In genomic region chr1:86048231-86048630, GRCm38 (mm10) we compare ENCODE assay signal across 23 mouse cellular contexts. TPM values are rescaled to one million over a fixed set of nuclear protein-coding genes. Genes with fewer than 3 reads are reported as not detected.
DNase-seq lines count a peak whose midpoint lies in the region; ATAC-seq and TF ChIP-seq lines count a peak whose summit lies in the region.
"Had no signal": no experiment of that assay in that cellular context is flagged by ENCODE, and none has a peak within 500 bp of the region (broad histone marks: within the 10 kb centered on the region; RNA-seq: fewer than 3 reads in every experiment).

No protein-coding gene starts in this region.

- no peak overlapping the region for H3K4me2 ChIP-seq in lung, postnatal 0 days (replicated peaks; ENCODE audit: low read depth, low read length)
- no peak overlapping the region for H3K4me2 ChIP-seq in neural tube, embryonic 15.5 days
- H3K4me2 ChIP-seq: embryonic facial prominence, embryonic 15.5 days; forebrain, embryonic 12.5 days; heart, embryonic 12.5 days; intestine, embryonic 15.5 days; kidney, embryonic 15.5 days had no signal

- no peak overlapping the region for H3K27ac ChIP-seq in lung, postnatal 0 days (ENCODE audit: low read length)
- H3K27ac ChIP-seq in neural tube, embryonic 15.5 days (replicated peaks): no peak overlapping the region
- H3K27ac ChIP-seq: embryonic facial prominence, embryonic 15.5 days; forebrain, embryonic 12.5 days; intestine, embryonic 15.5 days; kidney, embryonic 15.5 days; liver, embryonic 14.5 days; macrophage; midbrain, embryonic 15.5 days had no signal

- no peaks in the 10 kb centered on the region for H3K36me3 ChIP-seq in lung, postnatal 0 days (ENCODE audit: insufficient read depth, low read length)
- no peaks in the 10 kb centered on the region for H3K36me3 ChIP-seq in neural tube, embryonic 15.5 days
- H3K36me3 ChIP-seq: embryonic facial prominence, embryonic 15.5 days; forebrain, embryonic 12.5 days; heart, embryonic 12.5 days; intestine, embryonic 15.5 days; kidney, embryonic 15.5 days; midbrain, embryonic 15.5 days had no signal

- 68% methylated on average over 4 of the region's 4 CpGs for WGBS in lung, postnatal 0 days
- 94% methylated on average over 4 of the region's 4 CpGs for WGBS in neural tube, embryonic 15.5 days

- H3K27me3 ChIP-seq in lung, postnatal 0 days (replicated peaks; ENCODE audit: insufficient read depth, low read length): peaks cover 19% of the 10 kb centered on the region
- H3K27me3 ChIP-seq in neural tube, embryonic 15.5 days (replicated peaks): peaks cover 45% of the 10 kb centered on the region

- no peak overlapping the region for H3K4me3 ChIP-seq in lung, postnatal 0 days (ENCODE audit: low read depth, low read length)
- no peak overlapping the region for H3K4me3 ChIP-seq in neural tube, embryonic 15.5 days (replicated peaks)
- H3K4me3 ChIP-seq: embryonic facial prominence, embryonic 15.5 days; forebrain, embryonic 12.5 days; heart, embryonic 12.5 days; intestine, embryonic 15.5 days; kidney, embryonic 15.5 days had no signal

- no peak for ATAC-seq in lung, postnatal 0 days
- no peak for ATAC-seq in neural tube, embryonic 15.5 days (ENCODE audit: low FRiP score)
- ATAC-seq: intestine, embryonic 15.5 days; midbrain, embryonic 15.5 days had no signal

- H3K9ac ChIP-seq in lung, postnatal 0 days (replicated peaks; ENCODE audit: low read depth): no peak overlapping the region
- no peak overlapping the region for H3K9ac ChIP-seq in neural tube, embryonic 15.5 days (replicated peaks)
- H3K9ac ChIP-seq: embryonic facial prominence, embryonic 15.5 days; forebrain, embryonic 12.5 days; heart, embryonic 12.5 days; intestine, embryonic 15.5 days; kidney, embryonic 15.5 days; liver, embryonic 14.5 days; midbrain, embryonic 15.5 days had no signal

- H3K4me1 ChIP-seq in lung, postnatal 0 days (ENCODE audit: insufficient read depth, low read depth, low read length): peaks cover 9% of the 10 kb centered on the region; the same call in 1 of the 2 replicates
- H3K4me1 ChIP-seq in neural tube, embryonic 15.5 days: peaks cover 15% of the 10 kb centered on the region

- DNase-seq in lung, postnatal 0 days (ENCODE audit: low spot score): peak; percentile 16
- DNase-seq in lung, postnatal 4 days: no peak
- peak; percentile 18 for DNase-seq in NIH3T3 (ENCODE audit: low read depth)
- peak; percentile 63 for DNase-seq in induced T-regulatory cell, adult 2 months (ENCODE audit: low read depth)
- peak; percentile 25 for DNase-seq in naive thymus-derived CD4-positive, alpha-beta T cell, adult 2 months (ENCODE audit: low read depth)
- no peak for DNase-seq in urinary bladder, postnatal 36 days (ENCODE audit: low spot score in 2 of 2)
- DNase-seq: adrenal gland, postnatal 36 days; cerebellum, adult 8-10 months; heart, postnatal 36 days; layer of hippocampus, postnatal 36 days had no signal

- no peaks in the 10 kb centered on the region for H3K9me3 ChIP-seq in lung, postnatal 0 days (ENCODE audit: low read length)
- H3K9me3 ChIP-seq in neural tube, embryonic 15.5 days (replicated peaks): no peaks in the 10 kb centered on the region
- H3K9me3 ChIP-seq: embryonic facial prominence, embryonic 15.5 days; forebrain, embryonic 12.5 days; heart, embryonic 12.5 days; intestine, embryonic 15.5 days; kidney, embryonic 15.5 days; midbrain, embryonic 15.5 days had no signal

- TF ChIP-seq EP300 in lung, postnatal 0 days (IDR thresholded peaks at IDR 0.05): no peak

- no peak for TF ChIP-seq CTCF in lung, postnatal 0 days (IDR thresholded peaks at IDR 0.05)

RNA-seq across cellular contexts. Expression of gene 2810459M11Rik, which starts 2.6 kb away (rescaled TPM):
- polyA plus RNA-seq in lung, postnatal 0 days (2015; fragmentation: Nextera tagmentation; extraction: Ambion mirVana): 0.24 and 0.41 TPM in 2 replicates
- 7.0 and 7.2 TPM in 2 replicates for polyA plus RNA-seq in neural tube, embryonic 15.5 days (2015; fragmentation: Nextera tagmentation; extraction: Ambion mirVana)
- polyA plus RNA-seq: macrophage; spleen, adult 2 months had no signal

RNA-seq across cellular contexts. Expression of gene Psmd1, which starts 16.0 kb away (rescaled TPM):
- 85.1 and 86.2 TPM in 2 replicates for polyA plus RNA-seq in lung, postnatal 0 days (2015; fragmentation: Nextera tagmentation; extraction: Ambion mirVana)
- polyA plus RNA-seq in neural tube, embryonic 15.5 days (2015; fragmentation: Nextera tagmentation; extraction: Ambion mirVana): 180 and 184 TPM in 2 replicates

RNA-seq across cellular contexts. Expression of gene Spata3, which starts 31.6 kb away (rescaled TPM):
- not detected in 2 replicates for polyA plus RNA-seq in lung, postnatal 0 days (2015; fragmentation: Nextera tagmentation; extraction: Ambion mirVana)
- 0.41 and 0.60 TPM in 2 replicates for polyA plus RNA-seq in neural tube, embryonic 15.5 days (2015; fragmentation: Nextera tagmentation; extraction: Ambion mirVana)
- polyA plus RNA-seq: embryonic facial prominence, embryonic 15.5 days; forebrain, embryonic 12.5 days; heart, embryonic 12.5 days; intestine, embryonic 15.5 days; kidney, embryonic 15.5 days; large intestine, adult 2 months; macrophage; neural tube, embryonic 11.5 days; spleen, adult 2 months; stomach, embryonic 16.5 days had no signal

Comparison
In these comparisons a context has a peak if more than half of its experiments do, and no peak if none do; other contexts are left out.
1. DNase-seq: peak in lung, postnatal 0 days (single experiment), NIH3T3 (single experiment), induced T-regulatory cell, adult 2 months (single experiment) and naive thymus-derived CD4-positive, alpha-beta T cell, adult 2 months (single experiment); none in lung, postnatal 4 days (0 of 2) and urinary bladder, postnatal 36 days (0 of 2).